Mouse (Mus musculus): Measurements from ENCODE around the gene Kctd19.
A peak's percentile ranks its signal among the peaks of the same experiment; 100 is the strongest.

Gene Kctd19

GRCm38 (mm10) chr8:105359208-105359607 is 54.1 kb downstream of the Kctd19 start:
- no peak for DNase-seq (ENCODE audit: low spot score)

- DNase-seq (ENCODE audit: low spot score) = no peak
Observed at GRCm38 (mm10) chr8:105356681-105357080, 56.6 kb downstream of the Kctd19 start.

GRCm38 (mm10) chr8:105355179-105356024 is 57.9 kb downstream of the Kctd19 start:
- DNase-seq (ENCODE audit: low spot score) = no peak

- no peak for DNase-seq (ENCODE audit: low spot score)
Observed at GRCm38 (mm10) chr8:105354549-105354948, 58.8 kb downstream of the Kctd19 start.

- DNase-seq (ENCODE audit: low spot score) = no peak
Observed at GRCm38 (mm10) chr8:105353583-105354135, 59.6 kb downstream of the Kctd19 start.

- no peak for DNase-seq (ENCODE audit: low spot score)
Observed at GRCm38 (mm10) chr8:105350186-105350585, 63.1 kb downstream of the Kctd19 start.

GRCm38 (mm10) chr8:105349096-105349771 is 64.1 kb downstream of the Kctd19 start:
- DNase-seq (ENCODE audit: low spot score) = no peak

GRCm38 (mm10) chr8:105348450-105349095 is 64.7 kb downstream of the Kctd19 start, which contains the start of gene Slc9a5:
TSS of gene Slc9a5 (plus strand) at chr8:105348843.
- peak; percentile 45 for DNase-seq (ENCODE audit: low spot score)

- peak; percentile 99 for DNase-seq (ENCODE audit: low spot score)
Observed at GRCm38 (mm10) chr8:105347428-105348221, 65.7 kb downstream of the Kctd19 start, which contains the start of gene Fhod1. TSS of gene Fhod1 (minus strand) at chr8:105347953.

- DNase-seq (ENCODE audit: low spot score) = peak; percentile 62
Observed at GRCm38 (mm10) chr8:105346611-105347427, 66.5 kb downstream of the Kctd19 start.

- peak; percentile 71 for DNase-seq (ENCODE audit: low spot score)
Observed at GRCm38 (mm10) chr8:105345061-105345975, 68.0 kb downstream of the Kctd19 start.

GRCm38 (mm10) chr8:105343791-105344574 is 69.3 kb downstream of the Kctd19 start:
- peak; percentile 41 for DNase-seq (ENCODE audit: low spot score)

GRCm38 (mm10) chr8:105342768-105343167 is 70.5 kb downstream of the Kctd19 start:
- no peak for DNase-seq (ENCODE audit: low spot score)

GRCm38 (mm10) chr8:105341399-105341798 is 71.9 kb downstream of the Kctd19 start:
- DNase-seq (ENCODE audit: low spot score) = no peak

GRCm38 (mm10) chr8:105339886-105340635 is 73.2 kb downstream of the Kctd19 start:
- peak; percentile 65 for DNase-seq (ENCODE audit: low spot score)

- DNase-seq (ENCODE audit: low spot score) = no peak
Observed at GRCm38 (mm10) chr8:105338992-105339391, 74.3 kb downstream of the Kctd19 start.

- DNase-seq (ENCODE audit: low spot score) = no peak
Observed at GRCm38 (mm10) chr8:105336373-105337130, 76.8 kb downstream of the Kctd19 start.
